Mouse (Mus musculus) lung, postnatal 4 days (tissue): ENCODE measurements at regions not wholly inside any gene's neighbourhood (a gene's known extent, or its start where the extent isn't known, plus 50 kb on each side); places are given as distances from the start of the nearest gene placed in this dataset.

Experiments
- DNase-seq, 2 experiments: peaks; one replicate each; pipeline ENCODE4 v3.0.0; 2021

DNA sequence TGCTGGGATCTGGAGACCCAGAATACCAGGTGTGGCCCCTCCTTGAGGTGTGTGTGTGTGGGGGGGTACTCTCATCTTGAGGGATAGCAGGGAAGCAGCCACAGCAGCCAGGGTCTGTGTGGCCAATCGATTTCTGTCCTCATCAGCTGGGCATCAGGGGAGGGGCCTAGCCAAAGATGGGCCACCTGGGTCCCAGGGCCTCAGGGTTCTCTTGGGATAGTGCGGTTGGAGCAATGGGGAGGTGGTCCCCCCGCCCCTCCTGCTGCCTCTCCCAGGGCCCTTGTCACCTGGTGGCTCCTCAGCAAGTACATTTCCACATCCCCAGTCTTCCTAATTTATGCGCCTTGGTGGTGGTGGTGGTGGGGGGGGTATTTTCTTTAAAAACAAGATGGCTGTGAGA is 55.4 kb downstream of the Uncx start:
- no peak for DNase-seq

DNA sequence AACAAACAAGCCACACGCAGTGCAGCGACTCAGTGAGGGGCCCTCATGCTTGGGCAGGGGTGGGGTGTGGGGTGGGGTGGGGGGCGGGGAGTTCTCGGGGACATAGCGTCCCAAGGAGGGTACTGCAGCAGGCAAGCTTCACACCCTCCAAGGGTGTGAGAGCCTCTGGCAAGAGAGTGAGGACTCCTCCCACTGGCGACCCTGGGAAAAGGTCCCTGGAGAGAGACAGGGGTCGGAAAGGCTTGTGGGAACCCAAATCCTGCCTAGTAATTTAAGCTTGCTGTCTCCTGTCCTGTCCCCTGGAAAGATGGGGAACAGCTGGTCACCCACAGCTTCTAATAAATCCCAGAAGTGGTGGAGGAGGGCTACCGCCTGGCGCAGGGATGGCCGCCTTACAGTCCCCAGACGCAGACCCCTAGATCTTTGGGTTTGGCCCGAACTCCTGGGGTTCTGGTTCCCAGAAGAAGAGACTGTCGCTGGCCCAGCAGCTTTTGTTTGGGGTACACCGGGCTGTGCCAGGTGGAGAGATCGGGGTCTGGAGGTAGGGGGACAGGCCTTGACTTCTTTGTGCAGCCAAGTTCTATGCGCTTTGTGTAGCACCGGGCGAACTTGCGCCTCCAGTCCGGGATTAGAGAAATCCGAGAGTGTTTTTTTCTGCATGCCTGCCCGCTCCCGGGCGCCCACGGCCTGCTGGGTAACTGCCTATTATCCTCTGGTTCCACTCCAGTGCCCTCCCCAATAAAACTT is 56.1 kb downstream of the Uncx start:
- peak; percentile 10 to 47 for DNase-seq

DNA sequence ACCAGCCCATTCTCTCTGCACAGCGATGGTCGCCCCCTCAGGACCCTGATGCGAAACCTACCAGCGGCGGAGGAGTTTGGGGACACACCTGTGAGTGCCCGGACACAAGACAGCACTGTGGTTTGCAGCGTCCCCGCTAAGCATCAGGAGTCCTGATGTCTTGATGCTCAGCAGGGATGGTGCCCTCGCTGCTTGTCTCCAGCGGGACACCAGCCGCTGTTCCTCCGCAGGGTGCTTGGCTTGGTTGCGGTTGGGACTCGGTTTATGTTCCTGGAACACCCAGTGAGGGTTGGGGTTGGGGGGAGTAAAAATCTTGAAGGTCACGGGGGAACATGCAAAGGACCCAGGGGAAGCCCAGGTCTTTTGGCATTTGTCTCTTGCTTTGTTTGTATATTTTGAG is 56.9 kb downstream of the Uncx start:
- no peak for DNase-seq

DNA sequence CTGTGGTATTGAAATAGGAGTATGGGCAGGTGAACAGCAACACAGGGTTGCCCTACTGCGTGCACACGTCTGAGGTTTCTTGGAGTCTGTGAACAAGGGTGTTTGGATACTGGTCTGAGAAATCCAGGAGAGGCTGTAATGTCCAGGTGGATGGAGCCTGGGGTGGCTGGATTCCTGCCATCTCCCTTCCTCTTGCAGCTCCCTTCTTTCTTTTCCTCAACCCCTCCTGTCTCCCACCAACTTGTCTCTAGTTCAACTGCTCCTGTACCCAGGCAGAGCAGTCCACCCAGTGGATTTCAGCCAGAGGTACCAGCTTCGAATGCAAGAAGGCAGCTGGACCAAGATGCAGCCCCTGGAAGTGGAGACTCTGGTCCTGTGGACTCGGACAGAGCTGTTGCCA is 59.6 kb downstream of the Uncx start:
- no peak for DNase-seq

DNA sequence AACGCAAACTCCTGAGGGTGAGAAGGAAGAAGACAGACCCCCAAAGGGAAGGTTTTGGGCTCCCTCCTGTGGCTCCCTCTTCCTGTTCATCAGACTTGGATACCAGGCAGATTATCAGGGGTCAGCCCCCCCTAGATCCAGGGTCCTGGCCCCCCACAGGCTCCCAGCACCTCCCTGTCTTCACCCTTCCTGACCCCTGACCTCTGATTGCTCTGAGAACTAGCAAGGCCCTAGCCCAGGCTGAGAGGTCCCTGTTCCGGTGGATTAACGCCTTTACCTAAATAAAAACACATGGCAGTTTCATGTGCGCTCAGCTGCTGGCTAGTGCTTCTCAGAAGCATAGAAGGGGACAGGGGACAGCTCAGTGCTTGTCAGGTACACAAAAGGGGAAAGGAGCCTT is 60.2 kb downstream of the Uncx start:
- no peak for DNase-seq

DNA sequence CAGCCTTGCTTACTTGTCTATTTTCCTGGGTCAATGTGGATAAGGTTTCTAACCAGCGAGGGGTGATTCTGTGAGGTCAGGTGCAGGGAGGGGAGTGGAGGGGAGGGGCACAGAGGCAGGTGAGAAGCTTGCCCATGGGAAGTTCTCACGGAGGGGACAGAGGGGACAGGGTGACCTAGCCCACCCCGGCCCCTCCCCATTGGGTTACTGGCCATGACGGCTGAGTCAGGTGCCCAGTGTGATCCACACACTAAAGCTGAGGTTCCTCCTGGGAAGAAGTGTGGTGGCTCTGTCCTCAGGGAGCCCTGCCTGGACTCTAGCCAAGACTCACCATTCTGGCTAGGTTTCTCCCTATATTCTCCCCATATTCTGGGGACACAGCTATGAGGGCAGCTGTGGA is 61.0 kb downstream of the Uncx start:
- DNase-seq: no peak

DNA sequence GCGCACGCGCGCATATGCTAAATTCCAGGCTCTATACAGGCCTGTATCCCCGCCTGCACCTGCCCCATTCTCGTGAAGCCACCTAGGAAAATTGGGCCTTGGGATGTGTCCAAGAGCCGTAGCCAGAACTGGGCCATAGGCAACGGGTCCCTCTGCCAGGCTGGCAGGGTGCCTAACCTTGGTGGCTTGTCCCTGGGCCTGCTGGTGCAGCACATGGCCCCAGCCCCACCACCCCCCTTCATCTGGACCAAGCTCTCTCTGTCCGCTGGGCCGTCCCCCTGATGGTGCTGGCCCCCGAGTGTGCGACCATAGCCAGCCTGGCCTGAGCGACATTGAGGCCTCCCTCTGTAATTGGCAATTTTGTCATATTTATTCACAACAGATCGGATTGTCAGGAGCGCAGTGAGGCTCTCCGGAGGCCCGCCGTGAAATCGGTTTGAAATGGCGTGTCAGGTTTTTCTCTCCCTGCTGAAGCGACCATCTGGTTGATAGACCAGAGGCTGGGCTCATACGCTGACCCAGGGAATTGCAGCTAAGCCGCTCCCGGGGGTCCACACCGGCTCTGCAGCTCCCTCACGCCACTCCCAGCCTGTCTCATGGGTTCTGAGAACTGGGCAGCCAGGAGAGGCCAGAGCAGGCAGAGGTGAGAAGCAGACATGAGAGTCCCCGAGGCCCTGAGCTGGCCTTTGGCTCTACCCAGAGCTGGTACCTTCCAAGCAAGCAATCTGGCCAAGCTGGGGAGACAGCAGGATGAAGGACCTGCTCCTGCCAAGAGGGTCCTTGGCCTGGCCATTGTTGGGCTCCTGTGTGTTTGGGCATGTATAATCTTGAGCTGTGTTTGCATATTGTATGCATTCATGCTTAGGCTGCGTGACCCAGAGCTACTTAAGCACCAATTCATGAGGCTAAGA is 67.6 kb downstream of the Uncx start:
- DNase-seq: no peak

DNA sequence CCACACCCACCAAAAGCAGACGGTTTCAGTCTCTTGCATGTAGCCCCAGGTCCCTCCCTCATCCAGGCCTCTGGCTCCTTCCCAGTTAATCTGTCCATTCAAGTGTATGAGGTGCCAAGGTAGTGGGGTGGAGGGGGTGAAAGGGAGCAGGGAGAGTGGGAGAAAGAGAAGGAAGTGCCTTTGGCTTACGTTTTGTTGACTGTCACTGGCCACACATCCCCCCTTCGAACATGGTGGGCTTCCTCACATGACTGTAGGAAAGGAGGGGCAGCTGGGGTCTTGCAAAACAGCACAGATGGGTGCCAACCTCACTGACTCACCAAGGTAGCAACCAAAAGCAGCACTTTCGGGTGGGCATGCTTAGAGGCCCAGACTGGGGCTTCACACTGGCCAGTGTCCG is 68.9 kb downstream of the Uncx start:
- DNase-seq: no peak

DNA sequence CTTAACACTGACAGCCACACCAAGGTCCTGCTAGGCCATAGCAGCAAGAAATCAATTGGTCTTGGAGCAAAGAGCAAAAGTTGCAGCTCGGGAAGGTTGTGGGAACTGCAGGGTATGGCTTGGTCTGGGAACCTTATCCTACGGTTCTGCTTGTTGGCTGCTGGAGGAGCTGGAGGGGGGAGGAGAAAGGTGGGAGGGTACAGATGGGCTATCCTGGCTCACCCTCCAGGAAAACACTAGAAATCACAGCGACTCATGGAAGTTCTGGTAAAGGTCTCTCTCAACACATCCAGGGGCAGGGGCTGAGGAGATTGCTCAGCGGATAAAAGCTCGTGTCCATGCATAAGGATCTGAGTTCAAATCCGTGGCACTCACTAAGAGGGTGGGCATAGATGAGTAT is 69.4 kb downstream of the Uncx start:
- DNase-seq: no peak

DNA sequence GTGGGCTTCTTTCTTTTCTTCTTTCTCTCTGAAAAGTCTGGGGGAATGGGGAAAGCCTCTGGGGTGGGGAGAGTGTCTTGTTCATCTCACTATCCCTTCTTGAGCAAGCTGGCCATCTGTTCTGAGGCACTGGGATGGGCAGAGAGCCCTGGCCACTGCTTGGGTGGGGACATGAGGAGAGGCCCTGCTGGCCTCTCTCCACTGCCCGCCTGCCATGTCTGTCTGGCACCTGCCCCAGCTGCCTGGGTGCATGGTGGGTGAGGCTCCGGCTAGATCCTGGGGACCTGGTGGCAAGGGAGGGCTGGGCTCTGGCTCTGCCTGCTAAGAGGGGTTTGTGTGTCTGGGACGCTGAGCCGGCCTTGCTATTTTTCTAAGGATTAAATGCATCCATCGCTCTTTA is 70.3 kb downstream of the Uncx start:
- DNase-seq: no peak

DNA sequence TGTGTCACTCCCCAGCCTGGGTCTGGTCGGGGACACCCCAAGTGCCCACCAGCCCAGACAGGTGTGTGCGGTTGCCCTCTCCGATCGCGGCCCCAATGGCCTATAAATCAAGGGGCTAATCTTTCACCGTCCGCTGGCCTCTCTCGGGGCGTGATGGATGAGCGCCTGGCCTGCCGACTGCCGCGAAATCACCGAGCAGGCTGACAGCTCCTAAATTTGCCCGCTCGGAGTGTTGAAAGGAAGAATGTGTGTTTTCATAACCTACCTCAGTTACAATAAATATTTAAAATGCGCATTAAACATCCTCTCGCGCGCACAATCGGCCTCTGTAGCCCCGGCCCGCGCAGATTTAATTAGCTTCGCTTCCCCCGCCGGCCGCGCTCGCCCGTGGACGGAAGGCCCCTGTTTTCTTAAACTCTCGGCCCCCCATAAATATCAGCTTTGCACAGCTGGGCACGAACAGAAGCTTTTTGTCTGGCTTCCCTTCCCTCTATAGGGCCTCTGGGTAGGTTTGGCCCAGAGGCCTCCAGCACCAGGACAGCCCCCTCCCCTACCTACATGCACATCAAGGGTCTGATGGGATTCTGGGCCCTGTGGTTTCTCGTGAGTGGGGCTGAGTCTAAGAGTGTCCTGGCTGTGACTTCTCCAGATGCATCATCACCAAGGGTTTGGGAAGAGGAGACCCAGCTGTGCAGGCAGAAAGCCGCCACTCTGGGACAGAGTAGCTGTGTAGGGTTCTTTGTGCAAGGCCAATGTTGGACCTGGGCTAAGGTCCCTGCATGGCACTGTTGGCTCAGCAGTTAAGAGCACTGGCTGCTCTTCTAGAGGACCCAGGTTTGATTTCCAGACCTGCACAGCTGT is 76.2 kb downstream of the Uncx start:
- peak in 1 of 2 experiments; percentile 12 for DNase-seq

DNA sequence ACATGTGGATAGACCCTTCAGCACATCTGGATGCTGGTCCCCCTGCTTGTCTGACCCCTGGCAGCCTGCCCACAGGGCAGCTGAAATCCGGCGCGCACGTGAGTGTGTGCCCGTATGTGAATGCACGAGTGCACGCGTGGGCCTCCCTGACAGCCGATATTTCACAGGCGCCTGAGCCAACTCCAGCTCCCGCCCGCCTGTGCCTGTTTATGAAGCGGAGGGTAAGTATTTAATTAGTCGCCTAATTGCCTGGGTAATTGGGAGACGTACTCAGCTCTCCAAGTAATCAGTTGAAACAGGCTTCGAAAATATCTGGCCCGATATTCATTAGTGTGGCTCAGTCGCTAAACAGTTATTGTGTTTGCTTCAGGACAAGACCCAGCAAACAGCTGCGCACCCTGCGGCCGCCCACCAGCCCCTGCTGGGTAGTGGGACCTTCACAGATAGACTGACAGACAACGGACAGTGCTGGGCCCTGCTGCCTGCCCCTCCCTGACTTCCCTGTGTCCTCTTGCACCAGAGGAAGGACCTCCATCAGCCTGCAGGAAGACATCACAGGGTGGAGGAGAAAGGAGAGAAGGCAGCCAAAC is 82.7 kb downstream of the Uncx start:
- no peak for DNase-seq

DNA sequence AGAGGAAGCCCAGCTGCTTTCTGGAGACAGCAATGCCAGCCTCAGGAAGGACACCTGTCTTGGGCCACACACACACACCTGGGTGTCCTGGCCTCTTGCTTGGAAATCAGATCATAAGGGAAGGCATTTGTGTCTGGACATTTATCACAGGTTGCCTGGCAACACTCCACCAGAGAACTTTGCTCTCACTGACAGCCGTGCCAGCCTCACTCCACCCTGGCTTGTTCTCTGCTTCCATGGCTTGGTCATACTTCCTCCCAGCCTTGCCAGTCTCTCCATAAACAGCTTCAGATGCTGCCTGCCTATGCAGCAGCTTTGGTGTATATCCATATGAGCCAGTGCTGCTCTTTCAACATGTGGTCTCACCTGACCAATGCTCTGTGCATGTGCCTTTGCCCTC is 84.3 kb downstream of the Uncx start:
- peak in 1 of 2 experiments; percentile 11 for DNase-seq

DNA sequence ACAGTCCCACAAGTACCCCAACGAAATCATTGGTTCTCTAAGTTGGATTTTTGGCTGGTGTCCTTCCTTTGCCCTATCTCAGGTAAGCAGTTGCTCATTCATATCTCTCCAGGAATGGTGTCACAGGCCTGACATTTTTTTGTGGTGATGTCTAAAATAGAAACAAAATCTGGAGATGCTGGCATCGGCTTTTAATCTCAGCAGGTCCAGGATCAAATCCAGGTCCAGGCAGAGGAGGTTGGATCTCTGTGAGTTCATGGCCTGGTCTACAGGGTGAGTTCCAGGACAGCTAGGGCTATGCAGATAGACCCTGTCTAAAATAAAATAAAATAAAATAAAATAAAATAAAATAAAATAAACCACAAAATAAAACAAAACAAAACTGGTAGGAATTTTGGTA is 93.7 kb downstream of the Uncx start:
- DNase-seq: no peak

DNA sequence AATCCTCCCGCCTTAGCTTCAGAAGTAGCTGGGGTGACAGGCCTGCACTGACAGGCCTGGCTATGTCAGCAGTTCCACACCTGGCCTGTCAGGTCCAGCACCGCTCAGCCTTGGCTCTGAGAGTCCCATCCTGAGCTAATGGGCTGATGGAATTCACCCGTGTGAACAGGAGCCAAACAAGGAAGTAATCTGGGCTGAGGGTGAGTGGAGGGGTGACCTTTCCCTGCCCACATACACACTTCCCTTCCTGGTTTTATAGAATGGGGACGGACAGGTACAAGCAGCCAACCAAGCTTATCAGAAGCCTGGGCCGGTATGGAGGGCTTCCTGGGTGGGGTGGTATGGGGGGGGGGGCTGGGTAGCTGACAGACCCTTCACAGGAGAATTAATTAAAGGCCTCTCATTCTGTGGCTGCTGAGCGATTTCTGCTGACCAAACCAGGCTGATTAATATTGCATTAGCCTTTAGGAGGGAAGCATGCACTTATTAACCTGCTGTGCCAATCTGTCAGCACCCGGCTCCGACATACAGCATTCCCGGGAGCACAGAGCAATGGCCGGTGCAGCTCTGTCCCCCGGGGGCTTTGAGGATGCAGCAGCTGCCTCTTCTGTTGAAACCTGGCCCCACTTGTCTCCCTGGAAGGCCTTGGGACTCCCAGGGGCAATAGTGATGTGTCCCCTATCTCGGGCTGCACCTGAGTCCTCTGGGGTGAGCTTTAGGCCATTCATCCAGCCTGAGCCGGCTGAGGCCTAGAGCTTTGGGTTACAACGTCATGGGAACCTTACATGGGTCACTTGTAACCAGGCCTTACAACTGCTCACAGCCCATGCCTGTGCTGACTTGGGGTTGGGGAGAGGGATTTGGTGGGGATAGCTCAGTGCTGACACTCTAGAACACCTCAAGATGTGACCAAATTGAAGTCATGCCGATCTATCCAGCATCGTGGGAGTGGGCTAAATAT is 95.2 kb downstream of the Micall2 start:
- peak in 1 of 2 experiments; percentile 15 for DNase-seq

DNA sequence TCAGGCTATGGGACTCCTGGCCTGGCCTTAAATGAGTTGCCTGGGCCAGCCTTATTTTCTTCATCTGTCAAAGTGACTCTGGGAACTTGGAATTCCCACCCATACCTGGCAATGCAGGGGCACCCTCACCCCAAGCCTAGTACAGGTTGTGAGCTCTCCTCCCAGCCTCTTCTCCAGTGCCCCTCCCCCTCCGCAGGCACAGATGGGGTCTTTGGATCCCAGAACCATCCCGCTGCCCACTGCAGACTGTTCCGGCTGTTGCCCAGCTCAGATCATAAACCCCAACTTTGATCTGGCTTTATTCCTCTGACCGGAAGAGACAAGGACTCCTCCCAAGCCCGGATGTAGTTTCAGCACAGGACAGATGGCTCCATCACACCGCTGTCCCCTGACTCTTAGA is 91.3 kb downstream of the Micall2 start:
- peak in 1 of 2 experiments; percentile 4 for DNase-seq

DNA sequence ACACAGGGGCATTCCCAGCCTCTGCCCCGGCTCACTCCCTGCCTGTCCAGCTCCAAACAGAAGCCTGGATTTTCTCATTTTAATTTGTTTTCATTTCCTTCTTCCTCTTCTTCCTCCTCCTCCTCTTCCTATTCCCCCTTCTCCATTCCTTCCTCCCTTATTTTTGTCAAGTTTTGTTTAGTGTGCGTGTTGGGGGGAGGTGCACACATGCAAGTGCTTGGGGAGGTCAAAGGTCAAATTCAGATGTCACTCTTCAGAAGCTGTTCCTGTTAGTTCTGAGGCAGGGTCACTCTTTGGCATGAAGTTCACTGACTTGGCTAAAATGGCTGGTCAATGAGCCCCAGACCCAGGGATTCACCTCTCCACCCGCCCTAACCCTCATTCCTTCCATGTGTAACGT is 85.1 kb downstream of the Micall2 start:
- peak in 1 of 2 experiments; percentile 9 for DNase-seq
